Mouse (Mus musculus): Measurements from ENCODE around the gene March7. TPM values are rescaled to one million over a fixed set of nuclear protein-coding genes. Genes with fewer than 3 reads are reported as not detected.

The March7 gene
- polyA plus RNA-seq, 1 experiment from 2014 or later, result 84.4 TPM

DNA sequence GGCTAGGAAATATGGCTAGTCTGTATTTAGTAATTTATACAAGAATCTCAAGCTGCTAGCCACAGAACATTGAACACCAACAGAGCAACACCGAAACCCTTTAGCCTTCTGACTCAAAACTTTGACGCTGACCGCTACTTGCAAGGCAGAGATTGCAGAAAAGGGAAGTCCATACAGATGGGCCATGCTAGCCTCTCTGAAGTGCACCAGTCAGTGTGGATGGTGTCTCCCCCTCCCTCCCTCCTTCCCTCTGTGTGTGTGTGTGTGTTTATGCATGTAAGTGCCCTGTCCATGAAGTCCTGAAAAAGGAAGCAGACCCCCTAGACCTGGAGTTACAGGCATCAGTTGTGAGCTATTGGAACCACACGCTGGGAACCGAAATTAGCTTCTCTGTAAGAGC, 33.6 kb upstream of the March7 start:
- Histone ChIP-seq H3K4me1 (ENCODE audit: control insufficient read depth, insufficient read depth, low read depth, low read length) (no peaks in the 10 kb centered on the region), H3K27ac (ENCODE audit: low read depth, low read length) (no peak overlapping the region), H3K9ac (ENCODE audit: low read depth, low read length) (no peak overlapping the region), H3K27me3 (replicated peaks; ENCODE audit: control insufficient read depth, insufficient read depth, low read length) (no peaks in the 10 kb centered on the region), H3K36me3 (ENCODE audit: control insufficient read depth, insufficient read depth, low read length) (no peaks in the 10 kb centered on the region), H3K9me3 (ENCODE audit: control insufficient read depth, low read length) (no peaks in the 10 kb centered on the region), H3K4me2 (ENCODE audit: low read length) (no peak overlapping the region), H3K4me3 (ENCODE audit: low read length) (no peak overlapping the region)
- WGBS, result 88% methylated on average over 5 of the region's 5 CpGs
- no peak for ATAC-seq

DNA sequence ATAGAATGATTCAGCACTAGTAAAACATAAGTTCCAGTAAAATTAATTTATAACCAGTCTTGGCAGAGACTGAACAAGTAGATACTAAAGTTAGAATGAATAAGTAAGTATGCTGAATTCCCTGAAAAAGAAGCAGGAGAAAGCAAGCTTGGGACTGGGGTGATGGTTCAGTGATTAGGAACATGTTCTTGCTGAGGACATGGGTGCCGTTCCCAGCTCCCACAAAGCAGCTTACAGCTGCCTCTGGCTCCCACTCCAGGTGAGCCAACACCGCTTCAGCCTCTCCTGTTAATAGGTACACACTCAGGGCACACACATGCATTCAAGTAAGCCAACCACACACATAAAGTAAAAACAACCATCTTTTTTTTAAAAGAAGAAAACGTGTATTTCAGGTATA, 32.2 kb upstream of the March7 start:
- ATAC-seq, result no peak
- H3K4me1 ChIP-seq (ENCODE audit: control insufficient read depth, insufficient read depth, low read depth, low read length), result no peaks in the 10 kb centered on the region
- no peaks in the 10 kb centered on the region for H3K27me3 ChIP-seq (replicated peaks; ENCODE audit: control insufficient read depth, insufficient read depth, low read length)
- 81% methylated on average over 3 of the region's 3 CpGs for WGBS
- no peak overlapping the region for H3K27ac ChIP-seq (ENCODE audit: low read depth, low read length)
- H3K4me2 ChIP-seq (ENCODE audit: low read length), result no peak overlapping the region
- H3K9me3 ChIP-seq (ENCODE audit: control insufficient read depth, low read length), result no peaks in the 10 kb centered on the region
- no peak overlapping the region for H3K4me3 ChIP-seq (ENCODE audit: low read length)
- no peak overlapping the region for H3K9ac ChIP-seq (ENCODE audit: low read depth, low read length)
- no peaks in the 10 kb centered on the region for H3K36me3 ChIP-seq (ENCODE audit: control insufficient read depth, insufficient read depth, low read length)

DNA sequence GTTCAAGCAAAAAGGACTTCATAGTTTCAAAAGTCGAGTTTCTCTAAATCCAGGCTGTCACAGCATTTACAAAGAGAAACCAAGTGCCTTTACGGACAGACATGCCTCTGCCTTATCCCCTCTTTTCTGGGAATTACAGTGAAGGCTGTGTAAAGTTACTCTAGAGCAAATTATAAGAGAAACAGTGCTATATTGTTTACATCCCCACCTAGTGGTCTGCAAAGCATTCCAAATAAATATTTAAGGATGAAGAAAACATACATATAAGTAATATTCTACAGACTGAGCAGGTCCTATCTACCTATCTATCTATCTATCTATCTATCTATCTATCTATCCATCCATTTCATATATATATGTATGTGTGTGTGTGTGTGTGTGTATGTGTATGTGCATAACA, 28.0 kb upstream of the March7 start:
- no peak overlapping the region for H3K4me2 ChIP-seq (ENCODE audit: low read length)
- no peaks in the 10 kb centered on the region for H3K4me1 ChIP-seq (ENCODE audit: control insufficient read depth, insufficient read depth, low read depth, low read length)
- no peak overlapping the region for H3K9ac ChIP-seq (ENCODE audit: low read depth, low read length)
- H3K4me3 ChIP-seq (ENCODE audit: low read length), result no peak overlapping the region
- H3K27ac ChIP-seq (ENCODE audit: low read depth, low read length), result no peak overlapping the region
- no peaks in the 10 kb centered on the region for H3K36me3 ChIP-seq (ENCODE audit: control insufficient read depth, insufficient read depth, low read length)
- H3K27me3 ChIP-seq (replicated peaks; ENCODE audit: control insufficient read depth, insufficient read depth, low read length), result no peaks in the 10 kb centered on the region
- 61% methylated on average over 2 of the region's 2 CpGs for WGBS
- no peak for ATAC-seq
- H3K9me3 ChIP-seq (ENCODE audit: control insufficient read depth, low read length), result no peaks in the 10 kb centered on the region

DNA sequence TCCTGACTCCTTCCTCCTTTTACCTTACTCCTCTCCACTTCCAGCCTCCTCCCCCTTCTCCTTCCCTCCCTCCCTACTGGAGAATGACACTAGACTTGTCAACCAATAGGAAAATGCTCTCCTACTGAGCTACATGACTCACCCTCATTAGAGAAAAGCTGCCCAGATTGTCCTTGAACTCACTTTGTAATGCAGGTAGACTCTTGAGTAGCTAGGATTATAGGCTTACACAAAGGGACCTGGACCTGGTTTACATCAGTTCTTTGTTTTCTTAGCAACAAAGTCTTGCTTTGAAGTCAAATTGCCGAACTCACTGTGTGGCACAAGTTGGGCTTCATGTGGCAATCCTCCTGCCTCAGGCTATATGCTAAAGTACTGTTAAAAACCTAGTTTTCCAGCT, 12.8 kb upstream of the March7 start:
- Histone ChIP-seq H3K4me3 (ENCODE audit: low read length) (no peak overlapping the region), H3K9ac (ENCODE audit: low read depth, low read length) (no peak overlapping the region), H3K9me3 (ENCODE audit: control insufficient read depth, low read length) (no peaks in the 10 kb centered on the region), H3K4me2 (ENCODE audit: low read length) (no peak overlapping the region), H3K4me1 (ENCODE audit: control insufficient read depth, insufficient read depth, low read depth, low read length) (no peaks in the 10 kb centered on the region), H3K36me3 (ENCODE audit: control insufficient read depth, insufficient read depth, low read length) (no peaks in the 10 kb centered on the region), H3K27me3 (replicated peaks; ENCODE audit: control insufficient read depth, insufficient read depth, low read length) (no peaks in the 10 kb centered on the region), H3K27ac (ENCODE audit: low read depth, low read length) (no peak overlapping the region)
- 78% methylated on average over 1 of the region's 1 CpGs for WGBS
- no peak for ATAC-seq

DNA sequence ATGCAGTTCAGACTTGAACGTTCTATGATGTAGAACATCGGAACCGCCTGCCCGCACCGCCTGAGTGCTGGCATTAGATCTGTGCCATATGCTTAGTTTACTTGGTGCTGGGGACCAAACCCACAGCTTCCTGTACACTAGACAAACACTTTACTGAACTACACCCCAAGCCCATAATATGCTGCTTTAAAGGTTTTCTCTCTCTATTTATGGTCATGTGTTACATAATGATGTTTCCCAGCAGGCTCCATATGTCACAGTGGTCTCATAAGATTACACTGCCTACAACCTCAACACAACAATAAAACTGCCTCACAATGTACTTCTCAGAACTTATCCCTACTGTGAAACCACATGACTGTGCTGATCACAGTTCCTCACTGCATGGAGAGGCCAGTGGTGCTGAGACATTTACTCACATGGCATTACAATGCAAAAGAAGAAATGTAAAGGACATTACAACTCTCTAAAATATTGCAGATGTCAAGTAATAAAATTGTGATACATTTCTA, 9.6 kb upstream of the March7 start:
- H3K27me3 ChIP-seq (replicated peaks; ENCODE audit: control insufficient read depth, insufficient read depth, low read length), result no peaks in the 10 kb centered on the region
- H3K9me3 ChIP-seq (ENCODE audit: control insufficient read depth, low read length), result no peaks in the 10 kb centered on the region
- H3K9ac ChIP-seq (ENCODE audit: low read depth, low read length), result no peak overlapping the region
- ATAC-seq, result no peak
- WGBS, result 90% methylated on average over 5 of the region's 5 CpGs
- no peak overlapping the region for H3K4me3 ChIP-seq (ENCODE audit: low read length)
- no peak overlapping the region for H3K4me2 ChIP-seq (ENCODE audit: low read length)
- H3K4me1 ChIP-seq (ENCODE audit: control insufficient read depth, insufficient read depth, low read depth, low read length), result no peaks in the 10 kb centered on the region
- peaks cover 5% of the 10 kb centered on the region; the same call in 1 of the 2 replicates for H3K36me3 ChIP-seq (ENCODE audit: control insufficient read depth, insufficient read depth, low read length)
- H3K27ac ChIP-seq (ENCODE audit: low read depth, low read length), result no peak overlapping the region

DNA sequence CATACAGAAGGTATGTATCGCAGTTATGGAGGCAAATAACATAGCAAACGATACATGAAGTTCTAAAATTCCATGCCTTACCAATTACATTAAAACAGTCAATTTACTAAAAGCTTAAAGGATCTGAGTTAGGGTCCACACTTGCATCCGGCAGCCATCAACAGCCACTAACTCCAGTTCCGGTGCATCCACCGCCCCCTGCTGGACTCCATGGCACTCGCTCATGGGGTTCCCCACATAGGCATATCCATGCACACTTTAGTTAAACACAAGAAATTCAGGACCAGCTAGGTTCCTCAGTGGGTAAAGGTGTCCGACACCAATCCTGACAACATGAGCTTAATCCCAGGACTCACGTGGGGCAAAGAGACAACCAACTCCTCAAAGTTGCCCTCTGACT, 9.0 kb upstream of the March7 start:
- 59% methylated on average over 8 of the region's 8 CpGs for WGBS
- no peak overlapping the region for H3K4me2 ChIP-seq (ENCODE audit: low read length)
- no peak overlapping the region for H3K4me3 ChIP-seq (ENCODE audit: low read length)
- H3K27ac ChIP-seq (ENCODE audit: low read depth, low read length), result no peak overlapping the region
- H3K4me1 ChIP-seq (ENCODE audit: control insufficient read depth, insufficient read depth, low read depth, low read length), result no peaks in the 10 kb centered on the region
- H3K9ac ChIP-seq (ENCODE audit: low read depth, low read length), result no peak overlapping the region
- ATAC-seq, result no peak
- H3K27me3 ChIP-seq (replicated peaks; ENCODE audit: control insufficient read depth, insufficient read depth, low read length), result no peaks in the 10 kb centered on the region
- peaks cover 5% of the 10 kb centered on the region; the same call in 1 of the 2 replicates for H3K36me3 ChIP-seq (ENCODE audit: control insufficient read depth, insufficient read depth, low read length)
- no peaks in the 10 kb centered on the region for H3K9me3 ChIP-seq (ENCODE audit: control insufficient read depth, low read length)

DNA sequence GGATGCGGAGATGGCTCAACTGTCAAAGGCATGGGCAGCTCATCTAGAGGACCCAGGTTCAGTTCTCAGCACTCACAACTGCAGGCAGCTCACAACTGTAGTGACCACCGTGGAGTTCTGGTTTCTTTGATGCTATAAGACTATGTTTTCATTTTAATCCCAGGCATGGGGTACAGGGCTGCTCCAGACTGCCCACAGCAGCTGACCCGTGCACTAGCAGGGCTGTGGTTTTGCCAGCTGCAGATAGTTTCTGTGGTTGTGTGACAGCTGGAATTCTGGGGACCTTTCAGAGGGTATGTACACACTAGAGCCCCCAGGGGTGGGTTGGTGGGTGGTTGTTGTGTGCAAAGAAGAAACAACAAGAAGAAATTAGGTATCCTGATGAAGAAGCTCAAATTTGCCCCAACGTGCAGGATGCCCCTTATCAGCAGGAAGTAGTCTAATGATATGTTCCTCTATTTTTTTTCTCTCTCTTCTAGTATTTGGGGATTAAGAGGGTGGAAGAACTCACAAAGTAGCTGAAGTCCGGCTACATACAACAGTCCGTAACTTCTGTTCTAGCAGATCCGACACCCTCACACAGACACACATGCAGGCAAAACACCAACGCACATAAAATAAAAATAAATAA, 6.7 kb upstream of the March7 start:
- Histone ChIP-seq H3K9me3 (ENCODE audit: control insufficient read depth, low read length) (no peaks in the 10 kb centered on the region), H3K4me1 (ENCODE audit: control insufficient read depth, insufficient read depth, low read depth, low read length) (no peaks in the 10 kb centered on the region; the same call in 1 of the 2 replicates), H3K27ac (ENCODE audit: low read depth, low read length) (no peak overlapping the region), H3K9ac (ENCODE audit: low read depth, low read length) (no peak overlapping the region), H3K4me3 (ENCODE audit: low read length) (no peak overlapping the region), H3K27me3 (replicated peaks; ENCODE audit: control insufficient read depth, insufficient read depth, low read length) (no peaks in the 10 kb centered on the region), H3K4me2 (ENCODE audit: low read length) (no peak overlapping the region), H3K36me3 (ENCODE audit: control insufficient read depth, insufficient read depth, low read length) (peaks cover 5% of the 10 kb centered on the region; the same call in 1 of the 2 replicates)
- ATAC-seq, result no peak
- WGBS, result 89% methylated on average over 8 of the region's 8 CpGs

DNA sequence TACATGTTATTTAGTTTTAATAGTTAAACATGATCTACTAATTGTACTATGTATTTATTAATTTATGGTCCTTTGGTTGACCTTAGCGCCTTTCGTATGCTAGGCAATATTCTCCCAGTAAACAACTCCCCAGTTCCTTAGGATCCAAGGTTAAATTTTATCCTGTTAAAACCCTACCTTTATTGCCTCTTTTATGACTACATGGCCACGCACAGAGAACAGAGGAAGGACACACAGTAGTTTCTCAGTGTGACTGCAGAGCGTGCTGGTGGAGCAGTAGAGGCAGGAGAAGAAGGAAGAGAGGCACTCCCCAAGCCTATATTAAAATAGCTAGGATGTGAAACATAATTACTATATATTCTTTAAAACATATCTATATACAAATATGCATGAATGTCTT, 6.0 kb upstream of the March7 start:
- no peak overlapping the region for H3K9ac ChIP-seq (ENCODE audit: low read depth, low read length)
- peaks cover 5% of the 10 kb centered on the region; the same call in 1 of the 2 replicates for H3K36me3 ChIP-seq (ENCODE audit: control insufficient read depth, insufficient read depth, low read length)
- H3K4me1 ChIP-seq (ENCODE audit: control insufficient read depth, insufficient read depth, low read depth, low read length), result peaks cover 3% of the 10 kb centered on the region
- no peak overlapping the region for H3K4me2 ChIP-seq (ENCODE audit: low read length)
- H3K27ac ChIP-seq (ENCODE audit: low read depth, low read length), result no peak overlapping the region
- no peaks in the 10 kb centered on the region for H3K27me3 ChIP-seq (replicated peaks; ENCODE audit: control insufficient read depth, insufficient read depth, low read length)
- H3K4me3 ChIP-seq (ENCODE audit: low read length), result no peak overlapping the region
- ATAC-seq, result no peak
- 96% methylated on average over 4 of the region's 4 CpGs for WGBS
- H3K9me3 ChIP-seq (ENCODE audit: control insufficient read depth, low read length), result no peaks in the 10 kb centered on the region

DNA sequence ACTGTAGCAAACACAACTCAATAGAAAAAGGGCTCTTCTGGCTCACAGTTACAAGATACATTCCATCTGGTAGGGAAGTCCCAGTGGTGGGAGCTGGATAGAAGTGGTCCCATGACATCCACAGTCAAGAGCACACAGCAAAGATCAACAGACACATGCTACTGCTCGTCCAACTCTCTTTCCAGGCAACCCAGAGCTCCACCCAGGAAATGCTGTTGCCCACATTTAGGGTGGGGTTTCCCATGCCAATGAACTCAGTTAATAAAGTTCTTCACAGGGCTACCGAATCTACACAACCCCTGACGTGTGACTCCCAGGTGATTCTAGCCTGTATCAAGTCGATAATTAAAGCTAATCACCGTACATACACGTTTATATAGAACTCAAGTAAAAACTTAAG, 5.5 kb upstream of the March7 start:
- Histone ChIP-seq H3K36me3 (ENCODE audit: control insufficient read depth, insufficient read depth, low read length) (peaks cover 5% of the 10 kb centered on the region; the same call in 1 of the 2 replicates), H3K9me3 (ENCODE audit: control insufficient read depth, low read length) (no peaks in the 10 kb centered on the region), H3K4me3 (ENCODE audit: low read length) (no peak overlapping the region), H3K9ac (ENCODE audit: low read depth, low read length) (no peak overlapping the region), H3K4me2 (ENCODE audit: low read length) (no peak overlapping the region), H3K27ac (ENCODE audit: low read depth, low read length) (no peak overlapping the region), H3K4me1 (ENCODE audit: control insufficient read depth, insufficient read depth, low read depth, low read length) (peaks cover 3% of the 10 kb centered on the region), H3K27me3 (replicated peaks; ENCODE audit: control insufficient read depth, insufficient read depth, low read length) (no peaks in the 10 kb centered on the region)
- ATAC-seq, result no peak
- 91% methylated on average over 6 of the region's 6 CpGs for WGBS

Measured in hindbrain, embryonic 16.5 days (tissue).